In the genomic region with DNA sequence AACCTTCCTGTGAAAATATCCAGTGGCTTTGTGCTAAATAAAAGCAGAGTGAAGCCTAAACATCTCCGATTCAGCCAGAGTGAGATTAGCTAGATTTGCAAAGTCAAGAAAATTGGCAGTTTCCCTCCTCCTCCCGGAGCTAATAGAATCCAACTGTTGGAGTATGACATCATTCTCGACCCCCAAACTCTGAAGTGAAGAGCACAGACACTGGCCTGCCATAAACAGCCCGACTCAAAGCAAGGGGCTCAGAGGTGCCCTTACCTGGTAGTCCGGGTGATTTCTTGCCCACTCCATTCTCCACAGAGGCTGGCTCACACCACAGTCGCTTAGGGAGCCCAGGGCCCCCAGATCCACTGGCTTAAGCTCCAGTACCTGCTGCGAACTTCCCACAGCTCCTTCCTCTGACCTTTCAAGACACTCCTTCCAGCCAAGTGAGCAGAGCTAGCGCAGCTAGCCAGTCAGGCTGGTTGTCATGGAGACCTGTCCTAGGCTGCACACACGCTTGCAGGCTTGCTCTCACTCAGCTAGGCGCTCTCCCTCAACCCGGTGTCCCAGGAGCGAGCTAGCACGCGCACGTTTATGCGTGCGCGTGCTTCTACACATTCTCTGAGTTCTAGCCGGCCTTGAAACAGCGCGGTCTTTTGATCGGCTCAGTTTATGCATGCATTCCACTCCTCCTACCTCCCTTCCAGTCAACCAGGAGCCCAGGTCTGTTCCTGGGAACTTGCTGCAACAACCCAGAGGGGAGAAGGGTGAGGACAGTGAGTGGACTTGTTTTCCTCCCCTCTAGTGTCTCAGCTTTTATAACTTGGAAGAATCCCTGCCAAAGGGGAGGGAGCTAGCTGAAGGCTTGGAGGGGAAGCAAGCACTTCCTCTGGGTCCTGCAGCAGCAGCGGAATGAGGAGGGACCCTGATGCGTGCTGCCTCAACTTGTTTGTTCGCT, we compare ENCODE assay signal across 8 mouse cellular contexts.
DNase-seq lines count a peak whose midpoint lies in the region.

No protein-coding gene starts in this region.

- peak; percentile 78 for DNase-seq in adrenal gland, postnatal 25 days
- DNase-seq in embryo, embryonic 11 days, result peak; percentile 96
- peak; percentile 76 for DNase-seq in gastrocnemius, postnatal 14 days
- peak; percentile 85 for DNase-seq in hindlimb bud, embryonic 11.5 days (ENCODE audit: extremely low spot score, low read depth, low spot score)
- DNase-seq in left cerebral cortex, adult 8-10 months (ENCODE audit: low spot score in 2 of 2), result peak; percentile 46 to 79
- DNase-seq in lung, postnatal 4 days, result peak; percentile 76 to 88
- DNase-seq in right cerebral cortex, adult 2 months (ENCODE audit: low spot score in 2 of 2), result peak; percentile 65 to 74
- peak; percentile 54 to 78 for DNase-seq in urinary bladder, postnatal 36 days (ENCODE audit: low spot score in 2 of 2)

- intact Hi-C loops in gastrocnemius, postnatal 14 days (cut with DNase I; ENCODE audit: low total_unique reads), result loop anchor here (5.0 to 10.0 kb wide), 3 partner anchors 52 to 89 kb away; no protein-coding TSS in a partner anchor

Comparison
In these comparisons a context has a peak if more than half of its experiments do, and no peak if none do; other contexts are left out.
1. Peak in every context shown above with its lines: DNase-seq.